18 mouse cellular contexts compared by ENCODE assay signal in the genomic region with DNA sequence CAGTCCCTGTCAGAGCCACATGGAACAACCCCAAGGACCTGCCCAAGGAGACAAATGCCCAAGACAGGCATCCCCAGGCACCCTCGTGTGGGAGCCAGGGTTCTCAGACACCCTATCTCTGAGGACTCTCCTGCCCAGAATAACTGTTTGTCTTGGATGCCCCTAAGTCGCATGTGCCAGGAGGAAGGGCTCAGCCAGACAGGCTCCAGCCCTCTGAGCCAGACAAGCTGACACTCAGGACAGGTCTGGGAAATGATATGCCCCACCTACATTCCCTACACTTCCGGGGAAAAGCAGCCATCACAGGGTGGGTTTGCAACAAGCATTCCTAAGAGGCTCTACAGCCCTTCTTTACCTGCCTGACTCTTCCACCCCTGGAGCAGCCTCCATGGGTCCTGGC. TPM values are rescaled to one million over a fixed set of nuclear protein-coding genes. Genes with fewer than 3 reads are reported as not detected.
DNase-seq lines count a peak whose midpoint lies in the region; ATAC-seq and TF ChIP-seq lines count a peak whose summit lies in the region.
"Had no signal": no experiment of that assay in that cellular context is flagged by ENCODE, and none has a peak within 500 bp of the region (broad histone marks: within the 10 kb centered on the region; RNA-seq: fewer than 3 reads in every experiment).

No protein-coding gene starts in this region.

- no peak overlapping the region for H3K9ac ChIP-seq in heart, postnatal 0 days (replicated peaks; ENCODE audit: low read depth, low read length)
- H3K9ac ChIP-seq: forebrain, postnatal 0 days; liver, embryonic 15.5 days; neural tube, embryonic 12.5 days had no signal

- H3K9me3 ChIP-seq in heart, postnatal 0 days (replicated peaks; ENCODE audit: control insufficient read depth, low read length): no peaks in the 10 kb centered on the region
- no peaks in the 10 kb centered on the region for H3K9me3 ChIP-seq in forebrain, embryonic 10.5 days
- H3K9me3 ChIP-seq: liver, embryonic 15.5 days; neural tube, embryonic 12.5 days had no signal

- peaks cover 6% of the 10 kb centered on the region for H3K4me1 ChIP-seq in heart, postnatal 0 days (ENCODE audit: control insufficient read depth, insufficient read depth)
- no peaks in the 10 kb centered on the region; the same call in 1 of the 2 replicates for H3K4me1 ChIP-seq in lung, adult 2 months (ENCODE audit: control insufficient read depth, insufficient read depth, low read length)
- H3K4me1 ChIP-seq in forebrain, embryonic 10.5 days: peaks cover 14% of the 10 kb centered on the region
- H3K4me1 ChIP-seq: liver, embryonic 15.5 days; neural tube, embryonic 12.5 days had no signal

- WGBS in heart, postnatal 0 days: 18% methylated on average over 3 of the region's 3 CpGs
- WGBS in lung, adult 2 months: 24% methylated on average over 3 of the region's 3 CpGs
- WGBS in forebrain, embryonic 10.5 days: 71% methylated on average over 3 of the region's 3 CpGs

- no peak overlapping the region for H3K4me2 ChIP-seq in heart, postnatal 0 days (ENCODE audit: low read depth, low read length)
- H3K4me2 ChIP-seq: liver, embryonic 15.5 days; neural tube, embryonic 12.5 days had no signal

- H3K27me3 ChIP-seq in heart, postnatal 0 days (ENCODE audit: control insufficient read depth, insufficient read depth, low read length): no peaks in the 10 kb centered on the region; the same call in 1 of the 2 replicates
- no peaks in the 10 kb centered on the region for H3K27me3 ChIP-seq in forebrain, embryonic 10.5 days (ENCODE audit: poor library complexity, severe bottlenecking)
- H3K27me3 ChIP-seq: liver, embryonic 15.5 days; neural tube, embryonic 12.5 days had no signal

- no peak for TF ChIP-seq CTCF in heart, postnatal 0 days (IDR thresholded peaks at IDR 0.05; ENCODE audit: low read depth)
- no peak for TF ChIP-seq CTCF in lung, adult 2 months (IDR thresholded peaks at IDR 0.05; ENCODE audit: insufficient read depth, low read length)

- H3K27ac ChIP-seq in heart, postnatal 0 days (ENCODE audit: low read depth): no peak overlapping the region
- H3K27ac ChIP-seq in forebrain, embryonic 10.5 days: no peak overlapping the region
- H3K27ac ChIP-seq: liver, embryonic 15.5 days; neural tube, embryonic 12.5 days had no signal

- no peak for TF ChIP-seq EP300 in heart, postnatal 0 days (IDR thresholded peaks at IDR 0.05; ENCODE audit: low read depth)

- no peak overlapping the region for H3K4me3 ChIP-seq in heart, postnatal 0 days (ENCODE audit: low read depth, low read length)
- no peak overlapping the region for H3K4me3 ChIP-seq in lung, adult 2 months (replicated peaks; ENCODE audit: extremely low read depth, low read depth, low read length)
- no peak overlapping the region for H3K4me3 ChIP-seq in forebrain, embryonic 10.5 days
- H3K4me3 ChIP-seq: liver, embryonic 15.5 days; neural tube, embryonic 12.5 days had no signal

- no peak for DNase-seq in heart, postnatal 0 days (ENCODE audit: low spot score)
- no peak for DNase-seq in heart, postnatal 14 days
- DNase-seq in lung, adult 2 months: peak; percentile 42
- DNase-seq in lung, postnatal 25 days (ENCODE audit: low spot score): no peak
- DNase-seq in gastrocnemius, postnatal 25 days: peak; percentile 59
- no peak for DNase-seq in forebrain, embryonic 10.5 days (ENCODE audit: extremely low spot score, low spot score)
- no peak for DNase-seq in frontal cortex, postnatal 10 days (ENCODE audit: low spot score in 2 of 2)
- DNase-seq: adrenal gland, postnatal 36 days; cerebellum, postnatal 25 days; forebrain, postnatal 0 days; heart, adult 18-20 months; right cerebral cortex, postnatal 4 days; thymus, adult 2 months had no signal

- H3K36me3 ChIP-seq in heart, postnatal 0 days (replicated peaks; ENCODE audit: control insufficient read depth, insufficient read depth, low read length): peaks cover 35% of the 10 kb centered on the region
- peaks cover 13% of the 10 kb centered on the region for H3K36me3 ChIP-seq in forebrain, embryonic 10.5 days (replicated peaks)
- H3K36me3 ChIP-seq: liver, embryonic 15.5 days had no signal

- 0 out of 2 replicates have a peak, but pooled peaks have one; percentile 16 for ATAC-seq in heart, postnatal 0 days (ENCODE audit: insufficient read depth, low read depth)
- ATAC-seq: CD4-positive, CD25-positive, alpha-beta regulatory T cell, adult 4 months; forebrain, postnatal 0 days; inflammation-experienced regulatory T-cells, adult 6 months had no signal

- intact Hi-C loops in heart, postnatal 14 days (cut with DNase I): no loop called here

- no peak for TF ChIP-seq POLR2A in lung, adult 2 months (IDR thresholded peaks at IDR 0.05; ENCODE audit: borderline replicate concordance, extremely low read depth, low read depth, low read length)

RNA-seq across cellular contexts. Expression of gene Pdgfa, which starts 19.4 kb away (rescaled TPM):
- 60.5 and 78.0 TPM in 2 replicates for total RNA-seq in heart, postnatal 0 days (2014; rRNA removed; ENCODE audit: low replicate concordance)
- 47.2 and 49.6 TPM in 2 replicates for polyA plus RNA-seq in heart, postnatal 0 days (2015; fragmentation: Nextera tagmentation; extraction: Ambion mirVana)
- total RNA-seq in heart, postnatal 14 days (2021): 10 to 100 TPM; 25.6 to 27.9 TPM
- polyA plus RNA-seq in lung, adult 2 months (2012; rRNA removed): 91.5 and 105 TPM in 2 replicates
- total RNA-seq in gastrocnemius, postnatal 25 days (2021): 10 to 100 TPM; 22.2 to 22.3 TPM
- 12.3 and 14.3 TPM in 2 replicates for polyA plus RNA-seq in forebrain, embryonic 10.5 days (2016; fragmentation: Nextera tagmentation; extraction: Ambion mirVana)
- total RNA-seq: megakaryocyte-erythroid progenitor cell, adult 5-6 weeks had no signal
- polyA plus RNA-seq: CD4-positive, CD25-positive, alpha-beta regulatory T cell, adult 4 months had no signal

Comparison
In these comparisons a context has a peak if more than half of its experiments do, and no peak if none do; other contexts are left out.
1. DNase-seq: peak in lung, adult 2 months (single experiment) and gastrocnemius, postnatal 25 days (single experiment); none in heart, postnatal 0 days (single experiment), heart, postnatal 14 days (0 of 2), lung, postnatal 25 days (single experiment), forebrain, embryonic 10.5 days (single experiment) and frontal cortex, postnatal 10 days (0 of 2).